Comparison of ENCODE assay signal across 19 mouse cellular contexts in genomic region chr12:3827771-3828170, GRCm38 (mm10).
"Had no signal": no experiment of that assay in that cellular context is flagged by ENCODE, and none has a peak within 500 bp of the region (broad histone marks: within the 10 kb centered on the region; RNA-seq: fewer than 3 reads in every experiment).

No protein-coding gene starts in this region.

- H3K27ac ChIP-seq: lung, embryonic 15.5 days; macrophage; midbrain, embryonic 13.5 days; midbrain, embryonic 15.5 days; neural tube, embryonic 12.5 days had no signal

- H3K4me3 ChIP-seq: lung, embryonic 15.5 days; megakaryocyte, embryonic 14.5 days; midbrain, embryonic 13.5 days; midbrain, embryonic 15.5 days; neural tube, embryonic 12.5 days had no signal

- H3K36me3 ChIP-seq: lung, embryonic 15.5 days; midbrain, embryonic 13.5 days; midbrain, embryonic 15.5 days; neural tube, embryonic 12.5 days had no signal

- H3K9ac ChIP-seq: lung, embryonic 15.5 days; midbrain, embryonic 13.5 days; midbrain, embryonic 15.5 days; neural tube, embryonic 12.5 days had no signal

- DNase-seq: lung, adult 2 months; lung, postnatal 14 days; lung, postnatal 36 days; retina, postnatal 1 day; right cerebral cortex, adult 18-20 months; right cerebral cortex, postnatal 25 days; right cerebral cortex, postnatal 4 days; spleen, adult 18-20 months; thymus, adult 18-20 months; thymus, postnatal 14 days; thymus, postnatal 36 days had no signal

- H3K9me3 ChIP-seq: lung, embryonic 15.5 days; megakaryocyte, embryonic 14.5 days; midbrain, embryonic 13.5 days; midbrain, embryonic 15.5 days; neural tube, embryonic 12.5 days had no signal

- H3K4me2 ChIP-seq: lung, embryonic 15.5 days; midbrain, embryonic 11.5 days; midbrain, embryonic 13.5 days; midbrain, embryonic 15.5 days; neural tube, embryonic 12.5 days had no signal

- H3K27me3 ChIP-seq: lung, embryonic 15.5 days; megakaryocyte, embryonic 14.5 days; midbrain, embryonic 13.5 days; midbrain, embryonic 15.5 days; neural tube, embryonic 12.5 days had no signal

- ATAC-seq: lung, postnatal 0 days; midbrain, embryonic 13.5 days; midbrain, embryonic 15.5 days had no signal
